Mouse (Mus musculus): ENCODE measurements around the gene Gm20388. TPM values are rescaled to one million over a fixed set of nuclear protein-coding genes. Genes with fewer than 3 reads are reported as not detected.

Gene Gm20388
- polyA plus RNA-seq, 1 experiment: not detected

DNA sequence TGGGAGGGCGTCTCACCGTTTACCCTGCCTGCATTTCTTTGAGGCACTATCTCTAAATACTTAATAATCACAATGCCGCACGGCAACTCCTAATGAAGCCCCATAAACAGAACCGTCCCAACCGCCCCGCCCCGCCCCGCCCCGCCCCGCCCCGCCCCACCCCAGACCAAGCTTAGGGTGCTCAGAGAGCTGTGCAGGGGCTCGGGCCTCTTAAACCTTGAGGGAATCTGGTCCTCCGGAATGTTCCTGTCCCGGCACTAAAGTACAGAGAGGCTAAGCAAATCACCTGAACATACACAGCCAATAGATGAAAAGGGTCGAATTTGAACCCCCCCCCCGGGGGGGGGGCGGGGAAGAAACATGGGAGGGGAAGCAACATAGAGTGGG lies 1564.2 kb downstream of the Gm20388 start:
- WGBS: 7% methylated on average over 17 of the region's 18 CpGs
- no peak overlapping the region for H3K4me3 ChIP-seq (ENCODE audit: insufficient read depth, low read depth, low read length)
- peaks cover 7% of the 10 kb centered on the region for H3K4me1 ChIP-seq (ENCODE audit: control insufficient read depth, insufficient read depth, low read length)
- H3K27ac ChIP-seq (ENCODE audit: insufficient read depth, low read depth, low read length): no peak overlapping the region
- no peak for TF ChIP-seq POLR2A (IDR thresholded peaks at IDR 0.05; ENCODE audit: insufficient read depth, low read depth, low read length)
- no peak for TF ChIP-seq CTCF (IDR thresholded peaks at IDR 0.05; ENCODE audit: insufficient read depth, low read depth, low read length)

DNA sequence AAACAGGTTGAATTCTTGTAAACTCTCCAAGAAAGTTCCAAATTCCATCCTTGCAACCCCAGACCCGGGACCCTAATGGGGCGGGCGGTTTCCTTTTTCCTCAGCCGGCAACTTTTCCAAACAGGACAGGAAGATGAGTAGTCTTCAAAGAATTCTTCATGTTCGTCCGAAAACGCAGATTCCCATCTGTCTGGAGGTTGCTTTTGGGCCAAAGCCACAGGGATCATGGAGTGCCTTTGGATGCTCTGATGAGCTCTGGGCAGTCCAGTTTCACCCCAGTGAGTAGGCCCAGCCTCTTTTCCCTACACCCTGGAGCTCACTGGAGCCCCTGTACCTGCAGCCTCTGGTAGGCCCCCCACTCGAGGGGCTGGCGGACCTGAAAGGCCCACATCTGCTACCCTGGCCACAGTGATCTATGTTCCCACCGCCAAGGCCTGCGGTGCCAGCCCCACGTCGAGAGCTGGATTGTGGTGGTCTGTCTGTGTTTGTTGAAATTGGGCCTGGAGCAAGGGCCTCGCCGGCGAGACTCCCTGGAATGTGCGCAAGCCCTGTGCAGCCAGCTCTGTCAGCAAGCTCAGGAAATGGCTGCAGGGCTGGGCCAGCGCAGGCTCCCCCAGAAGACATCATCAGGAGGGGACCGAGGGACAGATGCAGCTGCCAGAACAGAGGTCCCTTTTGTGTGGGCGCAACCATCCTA lies 1567.4 kb downstream of the Gm20388 start:
- WGBS: 87% methylated on average over 20 of the region's 20 CpGs
- H3K27ac ChIP-seq (ENCODE audit: insufficient read depth, low read depth, low read length): no peak overlapping the region
- TF ChIP-seq POLR2A (IDR thresholded peaks at IDR 0.05; ENCODE audit: insufficient read depth, low read depth, low read length): no peak
- no peak for TF ChIP-seq CTCF (IDR thresholded peaks at IDR 0.05; ENCODE audit: insufficient read depth, low read depth, low read length)
- no peak overlapping the region for H3K4me3 ChIP-seq (ENCODE audit: insufficient read depth, low read depth, low read length)
- peaks cover 14% of the 10 kb centered on the region for H3K4me1 ChIP-seq (ENCODE audit: control insufficient read depth, insufficient read depth, low read length)

DNA sequence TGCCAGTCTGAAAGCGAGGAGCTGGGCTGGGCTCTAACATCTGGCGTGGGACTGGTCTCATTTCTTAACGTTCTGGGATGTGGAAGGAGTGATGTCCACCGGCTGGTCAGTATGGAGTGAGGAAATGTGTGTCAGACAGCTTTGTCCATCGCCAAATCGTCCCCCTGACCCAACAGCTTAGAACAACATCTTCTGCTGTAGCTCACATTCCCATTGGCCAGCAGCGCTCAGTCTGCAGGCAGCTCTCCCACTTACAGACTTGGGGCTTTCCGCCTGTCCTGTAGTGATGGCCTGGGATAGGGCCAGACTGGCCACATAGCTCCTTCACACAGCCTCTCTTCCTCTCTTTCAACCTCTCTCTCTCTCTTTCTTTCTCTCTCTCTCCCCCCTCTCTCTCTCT lies 1568.5 kb downstream of the Gm20388 start:
- no peak overlapping the region for H3K27ac ChIP-seq (ENCODE audit: insufficient read depth, low read depth, low read length)
- no peak overlapping the region for H3K4me3 ChIP-seq (ENCODE audit: insufficient read depth, low read depth, low read length)
- WGBS: 89% methylated on average over 8 of the region's 8 CpGs
- H3K4me1 ChIP-seq (ENCODE audit: control insufficient read depth, insufficient read depth, low read length): peaks cover 12% of the 10 kb centered on the region
- TF ChIP-seq POLR2A (IDR thresholded peaks at IDR 0.05; ENCODE audit: insufficient read depth, low read depth, low read length) (no peak), CTCF (IDR thresholded peaks at IDR 0.05; ENCODE audit: insufficient read depth, low read depth, low read length) (no peak)

DNA sequence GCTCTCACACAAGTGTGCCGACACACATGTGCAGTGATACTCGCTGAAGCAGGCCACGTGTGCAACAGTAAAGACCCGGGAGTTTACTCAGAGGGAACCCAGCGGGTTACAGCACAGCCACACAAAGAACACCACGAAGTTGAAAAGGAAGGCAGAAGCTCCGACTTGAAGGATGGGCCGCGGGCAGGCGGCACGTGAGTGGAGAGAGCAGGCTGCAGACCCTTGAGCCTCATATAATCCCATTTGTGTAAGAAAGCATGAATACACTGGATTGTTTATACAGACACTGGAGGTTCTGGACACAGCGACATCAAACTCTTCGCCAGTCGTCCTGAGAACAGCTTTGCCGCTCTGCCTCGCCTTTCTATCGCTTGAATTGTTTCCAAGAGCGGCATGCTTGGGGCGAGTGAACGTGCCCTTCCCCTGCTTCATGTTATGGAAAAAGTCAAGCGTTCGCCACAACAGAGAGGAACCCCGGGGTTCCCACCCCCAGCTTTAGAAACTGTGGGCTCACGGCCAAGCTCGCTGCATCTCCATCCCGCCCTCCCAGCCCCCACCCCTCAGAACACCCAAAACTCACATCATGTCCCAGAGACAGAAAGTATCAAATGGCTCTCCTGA lies 1569.9 kb downstream of the Gm20388 start:
- TF ChIP-seq POLR2A (IDR thresholded peaks at IDR 0.05; ENCODE audit: insufficient read depth, low read depth, low read length) (no peak), CTCF (IDR thresholded peaks at IDR 0.05; ENCODE audit: insufficient read depth, low read depth, low read length) (no peak)
- Histone ChIP-seq H3K4me1 (ENCODE audit: control insufficient read depth, insufficient read depth, low read length) (peaks cover 7% of the 10 kb centered on the region), H3K27ac (ENCODE audit: insufficient read depth, low read depth, low read length) (no peak overlapping the region), H3K4me3 (ENCODE audit: insufficient read depth, low read depth, low read length) (no peak overlapping the region)
- WGBS: 14% methylated on average over 26 of the region's 26 CpGs

DNA sequence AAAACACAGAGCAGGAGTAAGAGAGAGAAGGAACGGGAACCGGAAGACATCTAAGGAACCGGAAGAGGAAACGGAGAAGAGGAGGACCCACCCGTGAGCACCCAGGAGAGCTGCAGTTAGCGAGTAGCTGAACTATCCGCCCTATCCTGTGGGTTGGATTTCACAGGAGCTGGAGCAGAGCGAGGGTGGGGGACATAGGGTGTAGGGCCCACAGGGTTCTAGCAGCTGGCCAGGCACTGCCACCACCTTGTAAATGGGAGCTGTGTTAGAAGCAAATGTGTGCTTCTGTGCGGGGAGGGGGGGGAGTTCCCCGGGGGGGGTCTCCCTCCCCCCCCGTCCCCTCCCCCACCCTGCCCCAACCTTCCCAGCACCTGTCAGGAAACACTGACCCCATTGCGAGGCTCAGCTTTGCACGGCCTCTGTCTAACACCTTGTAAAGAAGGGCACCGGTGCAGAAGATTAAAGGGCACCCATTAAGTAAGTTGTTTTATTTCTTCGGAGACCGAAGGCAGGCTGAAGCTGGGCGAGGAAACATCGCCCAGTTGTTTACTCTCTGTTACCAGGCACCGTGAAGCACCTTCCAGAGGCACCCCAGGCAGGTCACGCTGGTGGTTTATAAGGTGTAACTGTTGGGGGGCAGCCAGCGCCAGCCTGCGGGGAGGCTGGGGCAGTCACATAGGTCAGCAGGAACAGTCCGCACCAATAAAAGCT lies 1573.6 kb downstream of the Gm20388 start:
- TF ChIP-seq CTCF (IDR thresholded peaks at IDR 0.05; ENCODE audit: insufficient read depth, low read depth, low read length) (no peak), POLR2A (IDR thresholded peaks at IDR 0.05; ENCODE audit: insufficient read depth, low read depth, low read length) (no peak)
- no peak overlapping the region for H3K27ac ChIP-seq (ENCODE audit: insufficient read depth, low read depth, low read length)
- peaks cover 11% of the 10 kb centered on the region for H3K4me1 ChIP-seq (ENCODE audit: control insufficient read depth, insufficient read depth, low read length)
- WGBS: 76% methylated on average over 23 of the region's 23 CpGs
- H3K4me3 ChIP-seq (ENCODE audit: insufficient read depth, low read depth, low read length): no peak overlapping the region

DNA sequence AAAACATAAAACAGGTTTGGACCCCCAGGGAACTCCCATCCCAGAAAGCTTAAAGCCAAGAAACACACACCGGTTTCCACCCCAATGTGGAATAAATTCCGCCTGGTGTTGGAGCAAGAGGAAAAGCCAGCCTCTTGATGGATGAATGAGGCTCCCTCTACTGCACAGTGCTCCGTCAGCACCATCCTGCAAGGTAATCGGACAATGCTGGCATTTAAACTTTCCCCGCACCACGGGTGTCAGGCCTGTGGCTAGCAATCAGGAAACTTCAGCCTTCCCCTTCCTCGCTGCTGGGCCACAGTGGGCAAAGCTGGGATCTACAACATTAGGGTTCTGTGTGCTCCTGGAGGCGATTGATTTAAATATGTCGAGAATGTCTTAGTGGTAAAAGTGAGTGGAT lies 1581.0 kb downstream of the Gm20388 start:
- no peak for TF ChIP-seq POLR2A (IDR thresholded peaks at IDR 0.05; ENCODE audit: insufficient read depth, low read depth, low read length)
- no peak for TF ChIP-seq CTCF (IDR thresholded peaks at IDR 0.05; ENCODE audit: insufficient read depth, low read depth, low read length)
- Histone ChIP-seq H3K4me1 (ENCODE audit: control insufficient read depth, insufficient read depth, low read length) (peaks cover 2% of the 10 kb centered on the region; the same call in 1 of the 2 replicates), H3K4me3 (ENCODE audit: insufficient read depth, low read depth, low read length) (no peak overlapping the region), H3K27ac (ENCODE audit: insufficient read depth, low read depth, low read length) (no peak overlapping the region)
- 77% methylated on average over 9 of the region's 9 CpGs for WGBS

DNA sequence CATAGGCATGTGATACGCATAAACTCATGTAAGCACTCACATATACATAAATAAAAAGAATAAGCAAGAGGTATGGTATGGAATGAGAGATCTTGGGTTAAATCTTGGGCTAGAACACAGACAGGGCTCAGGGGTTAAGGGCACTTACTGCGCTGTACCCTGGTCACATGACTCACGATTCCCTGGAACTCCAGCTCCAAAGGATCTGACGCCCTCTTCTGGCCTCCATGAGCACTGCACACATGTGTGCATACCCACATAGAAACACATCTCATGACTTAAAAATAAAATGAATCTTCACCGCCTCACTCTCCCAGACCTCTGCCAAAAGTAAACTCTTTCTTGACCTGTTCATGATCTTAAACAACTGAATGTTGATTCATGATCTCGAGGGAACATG lies 1587.0 kb downstream of the Gm20388 start:
- H3K27ac ChIP-seq (ENCODE audit: insufficient read depth, low read depth, low read length): no peak overlapping the region
- H3K4me3 ChIP-seq (ENCODE audit: insufficient read depth, low read depth, low read length): no peak overlapping the region
- 86% methylated on average over 6 of the region's 6 CpGs for whole genome bisulfite sequencing
- no peaks in the 10 kb centered on the region for H3K4me1 ChIP-seq (ENCODE audit: control insufficient read depth, insufficient read depth, low read length)
- no peak for TF ChIP-seq POLR2A (IDR thresholded peaks at IDR 0.05; ENCODE audit: insufficient read depth, low read depth, low read length)
- no peak for TF ChIP-seq CTCF (IDR thresholded peaks at IDR 0.05; ENCODE audit: insufficient read depth, low read depth, low read length)

DNA sequence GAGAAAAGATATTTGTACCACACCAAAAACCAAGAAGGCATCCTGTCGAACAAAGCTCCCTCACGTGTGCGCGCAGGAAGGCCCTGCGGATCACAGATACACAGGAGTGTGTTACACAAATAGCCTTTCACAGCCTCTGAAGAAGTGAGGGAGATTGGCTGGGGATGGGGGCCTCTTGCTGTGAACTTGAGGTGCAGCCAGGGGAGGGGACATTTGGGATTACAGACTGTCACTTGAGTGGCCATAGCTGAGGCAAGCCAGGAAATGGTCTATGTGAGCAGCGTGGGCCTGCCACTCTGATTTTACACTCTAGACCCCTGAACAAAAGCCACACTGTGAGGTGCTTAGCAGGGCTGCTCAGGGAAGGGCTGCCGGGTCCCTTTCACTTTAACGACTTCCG lies 1601.1 kb downstream of the Gm20388 start:
- WGBS: 49% methylated on average over 9 of the region's 9 CpGs
- Histone ChIP-seq H3K4me1 (ENCODE audit: control insufficient read depth, insufficient read depth, low read length) (no peaks in the 10 kb centered on the region), H3K4me3 (ENCODE audit: insufficient read depth, low read depth, low read length) (no peak overlapping the region), H3K27ac (ENCODE audit: insufficient read depth, low read depth, low read length) (no peak overlapping the region)
- TF ChIP-seq POLR2A (IDR thresholded peaks at IDR 0.05; ENCODE audit: insufficient read depth, low read depth, low read length) (no peak), CTCF (IDR thresholded peaks at IDR 0.05; ENCODE audit: insufficient read depth, low read depth, low read length) (no peak)

DNA sequence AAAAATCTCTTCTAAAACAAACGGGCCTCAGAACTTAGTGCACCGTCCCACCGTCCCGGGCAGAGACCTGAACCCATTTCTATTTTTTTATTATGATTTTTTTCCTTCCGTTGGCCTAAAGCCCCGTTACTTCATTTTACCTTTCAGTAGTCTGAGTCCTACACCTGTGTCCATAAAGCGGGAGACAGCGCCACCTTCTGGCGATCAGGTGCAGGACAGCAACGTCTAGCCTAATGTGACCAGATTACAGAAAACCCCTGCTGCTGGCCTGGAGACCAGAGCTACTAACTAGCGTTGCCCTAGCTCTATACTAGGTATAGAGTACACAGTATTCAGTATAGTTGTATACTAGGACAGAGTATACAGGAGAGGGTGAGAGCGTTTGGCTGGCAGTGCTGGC lies 1602.8 kb downstream of the Gm20388 start:
- peak; percentile 77 for TF ChIP-seq CTCF (IDR thresholded peaks at IDR 0.05; ENCODE audit: insufficient read depth, low read depth, low read length)
- no peak for TF ChIP-seq POLR2A (IDR thresholded peaks at IDR 0.05; ENCODE audit: insufficient read depth, low read depth, low read length)
- Histone ChIP-seq H3K4me3 (ENCODE audit: insufficient read depth, low read depth, low read length) (no peak overlapping the region), H3K27ac (ENCODE audit: insufficient read depth, low read depth, low read length) (no peak overlapping the region), H3K4me1 (ENCODE audit: control insufficient read depth, insufficient read depth, low read length) (no peaks in the 10 kb centered on the region)
- WGBS: 3% methylated on average over 12 of the region's 12 CpGs

Data from olfactory bulb, adult 2 months (tissue).